Mouse (Mus musculus) cortical plate, adult 2 months (tissue): ENCODE measurements around the gene Ank3.

Source experiments
- CTCF ChIP-seq: fragments of 200-500 bp; IDR thresholded peaks from 2 replicates; pipeline ENCODE4 v1.5.1; 2011; ENCODE audit warnings: mild to moderate bottlenecking, control low read depth, low read length; ENCODE audit not compliant: insufficient read depth; ENCODE audit errors: extremely low read depth
- POLR2A ChIP-seq: fragments of 200-500 bp; IDR thresholded peaks from 2 replicates; pipeline ENCODE4 v1.6.1; 2011; ENCODE audit warnings: mild to moderate bottlenecking, low read length, control low read depth; ENCODE audit not compliant: insufficient read depth; ENCODE audit errors: extremely low read depth

DNA sequence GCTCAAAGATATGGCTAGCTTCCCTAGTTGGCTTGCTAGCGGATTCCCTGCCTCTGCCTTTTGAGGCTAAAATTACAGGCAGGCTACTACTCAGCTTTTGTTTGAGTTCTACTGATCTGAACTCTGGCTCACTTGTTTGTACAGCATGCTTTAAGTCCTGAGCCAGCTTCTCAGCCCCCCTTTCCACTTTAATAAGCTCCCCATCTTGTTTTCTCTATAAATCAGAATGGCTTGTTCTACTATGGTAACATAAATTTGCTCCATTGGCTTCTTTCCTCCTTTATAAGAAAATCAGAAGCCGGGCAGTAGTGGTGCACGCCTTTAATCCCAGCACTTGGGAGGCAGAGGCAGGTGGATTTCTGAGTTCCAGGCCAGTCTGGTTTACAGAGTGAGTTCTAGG is 147.4 kb downstream of the Ank3 start:
- no peak for TF ChIP-seq CTCF
- TF ChIP-seq POLR2A: no peak
